Mouse (Mus musculus) liver, adult 2 months (tissue): ENCODE results near the gene Cdh12. TPM values are rescaled to one million over a fixed set of nuclear protein-coding genes. Genes with fewer than 3 reads are reported as not detected.

Source experiments
- DNase-seq: peaks from one replicate; pipeline ENCODE4 v3.0.0-alpha.2; 2011; ENCODE audit warnings: low read depth, low spot score; ENCODE audit errors: extremely low read depth
- H3K27ac ChIP-seq: fragments of 200-500 bp; replicated peaks from 2 replicates; pipeline ENCODE4 v1.5.1; 2012; ENCODE audit warnings: low read depth, mild to moderate bottlenecking, control low read depth, inconsistent platforms, low read length; ENCODE audit not compliant: insufficient read depth
- H3K27me3 ChIP-seq: fragments of 200-500 bp; 2 replicates; pipeline ENCODE4 v1.6.1; 2012; ENCODE audit warnings: mild to moderate bottlenecking, moderate library complexity, low read length, inconsistent platforms; ENCODE audit not compliant: control insufficient read depth, insufficient read depth
- H3K36me3 ChIP-seq: fragments of 200-500 bp; 2 replicates; pipeline ENCODE4 v1.6.1; 2012; ENCODE audit warnings: low read length, inconsistent platforms; ENCODE audit not compliant: control insufficient read depth, insufficient read depth
- H3K4me1 ChIP-seq: fragments of 200-500 bp; 2 replicates; pipeline ENCODE4 v1.6.1; 2011; ENCODE audit warnings: low read length; ENCODE audit not compliant: control insufficient read depth, insufficient read depth
- H3K4me3 ChIP-seq: fragments of 200-500 bp; 2 replicates; pipeline ENCODE4 v1.5.1; 2011; ENCODE audit warnings: low read depth, mild to moderate bottlenecking, control low read depth, low read length, moderate library complexity; ENCODE audit not compliant: insufficient read depth
- H3K79me2 ChIP-seq: fragments of 200-500 bp; 2 replicates; pipeline ENCODE4 v1.6.1; 2012; ENCODE audit warnings: inconsistent platforms, mild to moderate bottlenecking, low read length, moderate library complexity; ENCODE audit not compliant: control insufficient read depth, insufficient read depth
- H3K9ac ChIP-seq: fragments of 200-500 bp; 2 replicates; pipeline ENCODE4 v1.6.1; 2012; ENCODE audit warnings: low read depth, mild to moderate bottlenecking, control low read depth, inconsistent platforms, low read length
- CTCF ChIP-seq: fragments of 200-500 bp; IDR thresholded peaks from 2 replicates; pipeline ENCODE4 v1.5.1; 2011; ENCODE audit warnings: low read depth, low read length, control low read depth
- POLR2A ChIP-seq: fragments of 200-500 bp; IDR thresholded peaks from 2 replicates; pipeline ENCODE4 v1.6.1; 2011; ENCODE audit warnings: low read length, control low read depth; ENCODE audit not compliant: insufficient read depth; ENCODE audit errors: extremely low read depth
- WGBS: fragments of 180-500 bp; shearing (Covaris S2); methylation state at CpG from one replicate; pipeline ENCODE4 v1.1.7; 2018; 5-methylcytosine and 5-hydroxymethylcytosine counted together
- polyA plus RNA-seq: library from polyadenylated mRNA; depleted of rRNA; stranded (reverse); fragments of >200 nt; gene quantifications from 2 replicates; pipeline ENCODE4 v1.2.3, GENCODE M21; 2012
- total RNA-seq: library from RNA; depleted of rRNA; stranded (reverse); fragments of >200 nt; gene quantifications from 2 replicates; pipeline ENCODE4 v1.2.3, GENCODE M21; 2014

Cdh12 gene
- total and polyA plus RNA-seq, 2 experiments = not detected

DNA sequence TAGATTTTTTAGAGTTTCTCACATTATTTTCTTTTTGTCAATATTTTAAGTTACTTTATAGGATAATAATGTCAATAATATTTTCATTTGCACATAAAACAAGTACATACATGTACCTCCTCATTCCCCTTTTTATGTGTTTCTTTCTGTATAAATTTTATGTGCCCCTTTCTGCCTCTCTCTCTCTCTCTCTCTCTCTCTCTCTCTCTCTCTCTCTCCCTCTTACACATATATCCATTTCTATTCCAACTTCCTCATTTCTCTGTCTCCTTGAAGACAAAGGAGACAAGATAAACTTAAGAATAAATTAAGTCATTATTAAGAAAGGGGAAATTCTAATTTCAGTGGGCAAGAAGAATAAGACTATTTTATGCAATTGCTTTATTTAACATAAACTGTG lies 324.4 kb downstream of the Cdh12 start:
- H3K4me3 ChIP-seq = no peak overlapping the region
- no peak for DNase-seq
- H3K4me1 ChIP-seq = no peaks in the 10 kb centered on the region
- TF ChIP-seq CTCF (no peak), POLR2A (no peak)
- H3K79me2 ChIP-seq = no peaks in the 10 kb centered on the region
- no peaks in the 10 kb centered on the region for H3K36me3 ChIP-seq
- H3K27me3 ChIP-seq = no peaks in the 10 kb centered on the region
- H3K27ac ChIP-seq = no peak overlapping the region
- no peak overlapping the region for H3K9ac ChIP-seq

DNA sequence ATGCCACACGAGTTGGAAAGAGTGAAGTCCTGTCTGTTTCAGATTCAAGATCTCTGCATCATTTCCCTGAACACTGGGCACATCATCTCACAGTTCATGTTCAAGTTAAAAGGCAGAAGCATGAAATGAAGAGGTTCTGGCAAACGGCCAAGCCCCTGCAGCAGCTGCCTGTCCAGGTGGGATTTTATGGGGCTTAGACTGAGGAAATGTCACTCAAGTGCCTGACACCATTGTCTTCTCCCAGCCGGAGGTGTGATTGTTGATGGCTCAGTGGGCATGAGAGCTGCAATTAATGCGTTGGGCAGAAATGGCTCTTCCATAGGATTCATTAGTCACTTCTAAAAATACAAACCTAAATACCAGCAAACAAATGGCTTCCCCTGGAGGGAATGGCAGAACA lies 347.9 kb downstream of the Cdh12 start:
- WGBS = 60% methylated on average over 4 of the region's 4 CpGs
- H3K4me3 ChIP-seq = no peak overlapping the region
- no peaks in the 10 kb centered on the region for H3K27me3 ChIP-seq
- no peaks in the 10 kb centered on the region for H3K4me1 ChIP-seq
- no peak overlapping the region for H3K27ac ChIP-seq
- no peaks in the 10 kb centered on the region for H3K79me2 ChIP-seq
- no peaks in the 10 kb centered on the region for H3K36me3 ChIP-seq
- DNase-seq = no peak
- no peak for TF ChIP-seq POLR2A
- TF ChIP-seq CTCF = no peak
- H3K9ac ChIP-seq = no peak overlapping the region

DNA sequence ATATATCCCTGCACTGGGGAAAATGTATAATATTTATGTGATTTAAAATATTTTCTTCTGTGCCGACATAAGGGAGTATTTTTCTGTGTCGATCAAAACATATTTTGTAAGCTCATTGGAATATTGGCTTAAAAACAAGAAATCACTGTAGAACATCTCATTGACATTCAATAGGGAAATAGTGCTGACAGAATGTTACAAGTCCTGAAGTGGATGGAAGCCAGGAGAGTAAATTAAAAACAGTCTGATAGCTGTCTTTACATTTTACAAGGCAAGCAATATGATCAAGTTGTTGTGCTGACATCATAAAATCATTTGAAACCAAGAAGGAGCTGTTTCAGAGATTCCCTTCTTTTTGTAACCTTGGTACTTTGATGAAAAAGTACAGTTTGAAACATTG lies 349.5 kb downstream of the Cdh12 start:
- H3K27ac ChIP-seq = no peak overlapping the region
- H3K79me2 ChIP-seq = no peaks in the 10 kb centered on the region
- TF ChIP-seq CTCF = no peak
- no peak for TF ChIP-seq POLR2A
- H3K9ac ChIP-seq = no peak overlapping the region
- no peak for DNase-seq
- H3K36me3 ChIP-seq = no peaks in the 10 kb centered on the region
- no peaks in the 10 kb centered on the region for H3K27me3 ChIP-seq
- no peaks in the 10 kb centered on the region for H3K4me1 ChIP-seq
- WGBS = 92% methylated on average over 2 of the region's 2 CpGs
- no peak overlapping the region for H3K4me3 ChIP-seq

DNA sequence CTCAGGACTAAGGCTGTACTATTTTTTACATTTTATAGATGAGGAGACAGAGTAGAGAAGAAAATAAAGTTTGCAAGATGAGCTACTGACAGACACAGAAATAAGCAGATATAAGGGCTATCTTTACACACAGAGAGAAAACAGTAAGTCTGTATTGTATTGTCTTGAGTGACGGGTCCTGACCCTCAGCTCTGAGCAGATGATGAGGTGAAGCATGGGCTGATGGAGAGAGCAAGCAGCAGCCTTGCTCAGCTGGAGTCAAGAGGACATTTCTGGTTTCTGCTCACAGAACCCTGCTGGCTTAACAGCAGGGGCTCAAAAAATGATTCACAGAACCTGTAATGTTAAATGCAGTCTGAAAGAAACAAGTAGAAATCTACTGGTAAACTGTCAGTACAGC lies 386.8 kb downstream of the Cdh12 start:
- Histone ChIP-seq H3K36me3 (no peaks in the 10 kb centered on the region), H3K27me3 (no peaks in the 10 kb centered on the region), H3K27ac (no peak overlapping the region), H3K79me2 (no peaks in the 10 kb centered on the region), H3K9ac (no peak overlapping the region), H3K4me1 (no peaks in the 10 kb centered on the region), H3K4me3 (no peak overlapping the region)
- TF ChIP-seq POLR2A (no peak), CTCF (no peak)
- no peak for DNase-seq
- 85% methylated on average over 1 of the region's 1 CpGs for WGBS

DNA sequence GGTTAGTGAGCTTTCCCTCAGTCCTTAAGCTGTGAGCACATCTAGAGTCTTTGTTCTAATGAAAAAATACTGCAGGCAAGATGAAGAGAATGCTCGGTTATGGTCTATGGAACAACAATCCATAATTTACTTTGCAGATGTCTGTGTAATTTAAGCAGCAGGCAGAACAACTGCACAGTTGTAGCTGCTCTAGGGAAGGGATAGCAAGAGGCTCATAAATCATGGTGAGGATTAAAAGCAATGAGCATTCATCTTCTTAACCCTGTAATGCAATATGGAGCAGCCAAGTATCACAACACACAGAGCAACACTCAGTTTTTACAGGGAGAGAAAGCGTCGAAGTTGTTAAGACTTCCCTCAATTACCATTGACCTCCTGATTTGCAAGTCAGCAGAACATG lies 387.9 kb downstream of the Cdh12 start:
- 75% methylated on average over 3 of the region's 3 CpGs for WGBS

DNA sequence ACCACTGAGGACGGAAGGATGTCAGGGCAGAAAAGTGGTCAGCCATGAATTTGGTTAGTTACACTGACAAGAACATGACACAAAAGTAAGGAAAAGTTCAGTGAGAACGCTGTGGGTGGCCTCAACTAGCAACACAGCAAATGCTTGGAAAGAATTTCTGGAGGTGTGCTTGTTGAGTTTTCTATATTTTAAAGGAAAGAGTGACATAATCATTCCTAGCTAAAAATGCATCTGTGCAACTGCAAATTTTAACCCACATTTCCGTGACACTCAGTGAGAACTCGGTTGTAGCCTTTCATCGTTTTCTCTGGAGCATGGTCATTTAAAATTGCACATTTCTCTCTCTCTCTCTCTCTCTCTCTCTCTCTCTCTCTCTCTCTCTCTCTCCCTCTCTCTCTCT lies 392.4 kb downstream of the Cdh12 start:
- Histone ChIP-seq H3K27ac (no peak overlapping the region), H3K36me3 (no peaks in the 10 kb centered on the region), H3K79me2 (no peaks in the 10 kb centered on the region), H3K27me3 (no peaks in the 10 kb centered on the region), H3K9ac (no peak overlapping the region), H3K4me3 (no peak overlapping the region), H3K4me1 (no peaks in the 10 kb centered on the region)
- no peak for DNase-seq
- no peak for TF ChIP-seq POLR2A
- no peak for TF ChIP-seq CTCF
- 85% methylated on average over 5 of the region's 5 CpGs for WGBS

More for the DNA sequence above, 387.9 kb downstream of the Cdh12 start:
- DNase-seq = no peak
- Histone ChIP-seq H3K79me2 (no peaks in the 10 kb centered on the region), H3K36me3 (no peaks in the 10 kb centered on the region), H3K4me1 (no peaks in the 10 kb centered on the region), H3K4me3 (no peak overlapping the region), H3K27ac (no peak overlapping the region), H3K27me3 (no peaks in the 10 kb centered on the region), H3K9ac (no peak overlapping the region)
- TF ChIP-seq CTCF = no peak
- TF ChIP-seq POLR2A = no peak
